Mouse (Mus musculus): ENCODE results near the gene Hist1h1a. TPM values are rescaled to one million over a fixed set of nuclear protein-coding genes. Genes with fewer than 3 reads are reported as not detected.
"Not testable (repeated sequence)": the region's sequence is repeated elsewhere in the genome, so short reads cannot be mapped to it uniquely, and the experiment has no call there.

Hist1h1a gene
- polyA plus RNA-seq (2015; fragmentation: Nextera tagmentation; extraction: Ambion mirVana), result 0.70 and 1.0 TPM in 2 replicates

DNA sequence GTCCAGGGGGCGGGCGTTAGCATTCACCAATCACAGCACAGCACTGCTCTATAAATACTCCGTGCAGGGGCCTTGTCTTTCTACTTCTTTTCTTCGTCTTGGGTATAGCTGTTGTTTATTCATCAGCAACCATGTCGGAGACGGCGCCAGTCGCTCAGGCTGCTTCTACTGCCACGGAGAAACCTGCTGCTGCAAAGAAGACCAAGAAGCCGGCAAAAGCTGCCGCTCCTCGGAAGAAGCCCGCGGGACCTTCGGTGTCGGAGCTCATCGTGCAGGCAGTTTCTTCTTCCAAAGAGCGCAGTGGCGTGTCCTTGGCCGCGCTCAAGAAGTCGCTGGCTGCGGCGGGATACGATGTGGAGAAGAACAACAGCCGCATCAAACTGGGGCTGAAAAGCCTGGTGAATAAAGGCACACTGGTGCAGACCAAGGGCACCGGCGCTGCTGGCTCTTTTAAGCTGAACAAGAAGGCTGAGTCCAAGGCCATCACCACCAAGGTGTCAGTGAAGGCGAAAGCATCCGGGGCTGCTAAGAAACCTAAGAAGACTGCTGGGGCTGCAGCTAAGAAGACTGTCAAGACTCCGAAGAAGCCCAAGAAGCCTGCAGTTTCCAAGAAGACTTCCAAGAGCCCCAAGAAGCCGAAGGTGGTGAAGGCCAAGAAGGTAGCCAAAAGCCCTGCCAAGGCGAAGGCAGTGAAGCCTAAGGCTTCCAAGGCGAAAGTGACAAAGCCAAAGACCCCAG, at the start of gene Hist1h1a:
Hist1h1a (plus strand) TSS at position 81 of the 738 bp plus-strand sequence.
- H3K4me3 ChIP-seq (replicated peaks; ENCODE audit: low read length), result peak within 1 kb of the TSS; percentile 63
- peak within 1 kb of the TSS; percentile 66 for H3K9ac ChIP-seq (replicated peaks; ENCODE audit: low read depth, low read length)
- peak within 1 kb of the TSS; percentile 94 for H3K4me2 ChIP-seq (ENCODE audit: low read length)
- no peaks in the 10 kb centered on the region for H3K36me3 ChIP-seq (ENCODE audit: control insufficient read depth, insufficient read depth)
- H3K4me1 ChIP-seq (replicated peaks; ENCODE audit: control insufficient read depth, insufficient read depth, low read length), result peaks cover 25% of the 10 kb centered on the region
- peak; percentile 72 for ATAC-seq
- WGBS, result 2% methylated on average over 34 of the region's 34 CpGs
- H3K27me3 ChIP-seq (replicated peaks; ENCODE audit: control insufficient read depth, insufficient read depth, low read length), result no peaks in the 10 kb centered on the region
- peak within 1 kb of the TSS; percentile 84 for H3K27ac ChIP-seq (ENCODE audit: low read length)
- no peaks in the 10 kb centered on the region for H3K9me3 ChIP-seq (ENCODE audit: control insufficient read depth, low read length)

DNA sequence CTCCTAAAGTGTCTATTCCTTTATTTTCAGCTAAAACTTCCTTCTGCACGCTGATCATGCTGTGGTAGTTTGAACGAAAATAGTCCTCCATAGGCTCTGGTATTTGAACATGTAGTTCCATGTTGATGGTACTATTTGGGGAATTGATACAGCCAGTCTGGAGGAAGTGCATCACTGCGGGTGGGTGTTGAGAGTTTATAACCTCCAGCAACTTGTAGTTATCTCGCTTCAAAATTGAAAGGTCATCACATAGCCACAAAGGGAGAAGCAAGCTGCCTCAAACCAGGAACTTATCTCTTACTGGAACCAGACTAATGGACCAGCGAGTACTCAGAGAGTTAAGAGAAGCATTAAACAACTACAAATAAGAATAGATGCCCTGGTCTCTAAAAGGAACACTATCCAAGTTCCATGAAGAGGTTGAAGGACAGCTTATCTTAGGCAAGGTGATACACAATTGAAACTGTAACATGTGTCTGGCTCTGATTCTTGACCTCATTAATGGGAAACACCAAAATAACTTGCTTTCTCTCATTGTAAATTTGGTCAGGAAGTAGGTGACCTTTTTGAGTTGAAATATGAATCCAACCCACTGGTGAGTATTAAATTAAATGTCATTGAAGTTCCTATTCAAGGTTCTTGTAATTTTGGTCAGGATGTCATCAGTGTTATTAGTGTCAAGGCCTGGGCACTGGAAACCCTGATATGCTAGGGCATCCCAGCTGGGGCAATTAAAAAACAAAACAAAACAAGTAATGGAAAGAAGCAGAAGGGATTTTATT, 47.0 kb upstream of the Hist1h1a start:
- Histone ChIP-seq H3K36me3 (ENCODE audit: control insufficient read depth, insufficient read depth) (no peaks in the 10 kb centered on the region), H3K9me3 (ENCODE audit: control insufficient read depth, low read length) (no peaks in the 10 kb centered on the region), H3K4me3 (replicated peaks; ENCODE audit: low read length) (no peak overlapping the region), H3K27ac (ENCODE audit: low read length) (no peak overlapping the region), H3K9ac (replicated peaks; ENCODE audit: low read depth, low read length) (no peak overlapping the region), H3K27me3 (replicated peaks; ENCODE audit: control insufficient read depth, insufficient read depth, low read length) (no peaks in the 10 kb centered on the region), H3K4me2 (ENCODE audit: low read length) (no peak overlapping the region), H3K4me1 (replicated peaks; ENCODE audit: control insufficient read depth, insufficient read depth, low read length) (no peaks in the 10 kb centered on the region)
- no peak for ATAC-seq
- WGBS, result 87% methylated on average over 5 of the region's 5 CpGs

DNA sequence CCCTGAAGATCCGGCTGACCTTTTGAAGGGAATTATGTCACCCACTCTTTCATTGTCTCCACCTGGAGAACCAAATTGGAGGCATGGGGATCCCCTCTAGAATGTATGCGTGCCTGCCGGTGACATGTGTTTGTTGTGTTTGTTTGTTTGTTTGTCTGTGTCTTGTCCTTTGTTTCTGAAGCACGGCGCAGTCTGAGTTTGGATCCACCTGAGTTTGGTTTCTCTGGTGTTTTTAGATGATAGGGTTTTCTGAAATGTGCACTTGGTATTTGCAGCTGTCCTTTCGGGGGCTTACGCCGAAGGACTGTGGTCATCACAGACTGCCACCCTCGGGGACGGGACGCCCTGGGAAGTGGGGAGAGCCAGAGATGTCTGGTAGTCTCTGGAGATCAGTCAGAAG, 46.3 kb upstream of the Hist1h1a start:
- Histone ChIP-seq H3K9ac (replicated peaks; ENCODE audit: low read depth, low read length) (no peak overlapping the region), H3K27me3 (replicated peaks; ENCODE audit: control insufficient read depth, insufficient read depth, low read length) (no peaks in the 10 kb centered on the region), H3K9me3 (ENCODE audit: control insufficient read depth, low read length) (no peaks in the 10 kb centered on the region), H3K4me3 (replicated peaks; ENCODE audit: low read length) (no peak overlapping the region), H3K4me2 (ENCODE audit: low read length) (no peak overlapping the region), H3K36me3 (ENCODE audit: control insufficient read depth, insufficient read depth) (no peaks in the 10 kb centered on the region), H3K27ac (ENCODE audit: low read length) (no peak overlapping the region), H3K4me1 (replicated peaks; ENCODE audit: control insufficient read depth, insufficient read depth, low read length) (no peaks in the 10 kb centered on the region)
- ATAC-seq, result no peak
- WGBS, result 63% methylated on average over 11 of the region's 11 CpGs

DNA sequence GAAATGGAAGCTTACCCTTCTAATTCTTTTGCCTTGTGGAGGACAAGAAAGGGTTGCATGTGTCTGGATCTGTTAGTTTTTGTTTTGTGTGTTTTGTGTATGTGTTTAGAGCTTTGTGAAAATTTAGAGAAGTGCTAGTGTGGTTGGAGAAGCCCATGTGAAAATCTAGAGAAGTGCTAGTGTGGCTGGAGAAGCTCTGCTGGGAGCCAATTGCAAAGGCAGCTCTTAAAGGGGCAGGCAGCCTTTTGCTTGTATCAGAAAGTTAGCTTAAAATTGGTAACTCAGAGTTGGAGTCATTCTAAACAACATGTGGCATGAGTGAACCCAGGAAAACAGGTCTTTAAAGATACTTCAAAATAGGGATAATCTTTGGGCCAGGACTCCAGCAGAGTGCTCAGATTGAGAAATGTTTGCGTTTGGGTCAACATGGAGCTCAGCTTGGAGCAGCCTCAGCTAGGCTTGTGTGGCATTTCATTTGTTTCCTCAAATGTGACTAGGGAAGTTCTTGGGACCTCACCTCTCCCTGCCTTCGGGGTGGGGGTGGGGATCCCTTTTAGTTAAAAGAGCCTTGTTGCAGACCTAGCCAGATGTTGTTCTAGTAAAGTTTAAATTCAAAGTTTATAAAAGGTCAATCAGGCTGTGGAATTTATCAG, 45.7 kb upstream of the Hist1h1a start:
- not testable (repeated sequence) for H3K4me2 ChIP-seq (ENCODE audit: low read length); H3K4me1 ChIP-seq (replicated peaks; ENCODE audit: control insufficient read depth, insufficient read depth, low read length); H3K27me3 ChIP-seq (replicated peaks; ENCODE audit: control insufficient read depth, insufficient read depth, low read length); H3K9me3 ChIP-seq (ENCODE audit: control insufficient read depth, low read length); ATAC-seq; H3K27ac ChIP-seq (ENCODE audit: low read length); H3K9ac ChIP-seq (replicated peaks; ENCODE audit: low read depth, low read length); H3K36me3 ChIP-seq (ENCODE audit: control insufficient read depth, insufficient read depth); H3K4me3 ChIP-seq (replicated peaks; ENCODE audit: low read length)
- WGBS, result 15% methylated on average over 2 of the region's 2 CpGs

DNA sequence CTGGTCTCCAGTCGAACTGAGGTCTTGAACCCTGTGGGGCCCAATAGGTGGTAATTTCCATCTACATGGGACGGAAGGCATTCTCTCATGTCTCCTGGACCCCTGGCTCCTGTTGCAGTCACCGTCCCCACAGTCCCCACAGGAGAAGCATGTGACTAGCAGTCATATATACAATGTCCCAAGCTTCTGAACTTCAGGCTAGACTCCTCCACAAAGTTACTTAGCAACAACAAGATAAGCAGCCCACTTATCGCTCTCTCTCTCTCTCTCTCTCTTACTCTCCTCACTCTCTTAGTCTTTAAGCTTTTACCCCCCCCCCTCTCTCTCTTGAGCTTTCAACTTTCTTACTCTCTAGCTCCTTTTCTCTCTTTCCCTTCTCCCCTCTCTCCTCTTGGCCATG, 39.2 kb upstream of the Hist1h1a start:
- Histone ChIP-seq H3K36me3 (ENCODE audit: control insufficient read depth, insufficient read depth) (no peaks in the 10 kb centered on the region), H3K9me3 (ENCODE audit: control insufficient read depth, low read length) (no peaks in the 10 kb centered on the region), H3K9ac (replicated peaks; ENCODE audit: low read depth, low read length) (no peak overlapping the region), H3K27me3 (replicated peaks; ENCODE audit: control insufficient read depth, insufficient read depth, low read length) (no peaks in the 10 kb centered on the region), H3K4me1 (replicated peaks; ENCODE audit: control insufficient read depth, insufficient read depth, low read length) (no peaks in the 10 kb centered on the region), H3K27ac (ENCODE audit: low read length) (no peak overlapping the region), H3K4me2 (ENCODE audit: low read length) (no peak overlapping the region), H3K4me3 (replicated peaks; ENCODE audit: low read length) (no peak overlapping the region)
- WGBS, result 91% methylated on average over 4 of the region's 4 CpGs
- no peak for ATAC-seq

DNA sequence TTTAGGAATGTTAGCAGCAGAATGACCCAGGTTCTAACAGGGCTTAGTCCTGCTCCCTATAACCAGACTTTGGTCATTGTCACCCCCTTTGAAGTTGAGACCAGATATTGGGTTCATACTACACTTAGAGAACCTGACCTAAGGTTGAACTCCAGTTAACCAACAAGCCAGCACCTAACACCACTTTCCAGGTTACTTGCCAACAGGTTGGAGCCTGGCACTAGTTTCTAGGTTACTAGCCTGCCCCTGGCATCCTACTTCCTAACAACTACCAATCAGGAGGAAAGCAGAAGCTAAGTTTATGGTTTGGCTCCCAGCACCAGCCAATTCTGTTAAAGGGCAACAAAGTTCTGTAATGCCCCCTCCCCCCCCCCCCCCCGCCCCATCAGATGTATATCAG, 38.3 kb upstream of the Hist1h1a start:
- Histone ChIP-seq H3K27ac (ENCODE audit: low read length) (no peak overlapping the region), H3K4me2 (ENCODE audit: low read length) (no peak overlapping the region), H3K4me3 (replicated peaks; ENCODE audit: low read length) (no peak overlapping the region), H3K4me1 (replicated peaks; ENCODE audit: control insufficient read depth, insufficient read depth, low read length) (no peaks in the 10 kb centered on the region), H3K36me3 (ENCODE audit: control insufficient read depth, insufficient read depth) (no peaks in the 10 kb centered on the region), H3K9me3 (ENCODE audit: control insufficient read depth, low read length) (no peaks in the 10 kb centered on the region), H3K9ac (replicated peaks; ENCODE audit: low read depth, low read length) (no peak overlapping the region), H3K27me3 (replicated peaks; ENCODE audit: control insufficient read depth, insufficient read depth, low read length) (no peaks in the 10 kb centered on the region)
- no CpG with 5 or more reads among the region's 1 CpGs for WGBS
- no peak for ATAC-seq

DNA sequence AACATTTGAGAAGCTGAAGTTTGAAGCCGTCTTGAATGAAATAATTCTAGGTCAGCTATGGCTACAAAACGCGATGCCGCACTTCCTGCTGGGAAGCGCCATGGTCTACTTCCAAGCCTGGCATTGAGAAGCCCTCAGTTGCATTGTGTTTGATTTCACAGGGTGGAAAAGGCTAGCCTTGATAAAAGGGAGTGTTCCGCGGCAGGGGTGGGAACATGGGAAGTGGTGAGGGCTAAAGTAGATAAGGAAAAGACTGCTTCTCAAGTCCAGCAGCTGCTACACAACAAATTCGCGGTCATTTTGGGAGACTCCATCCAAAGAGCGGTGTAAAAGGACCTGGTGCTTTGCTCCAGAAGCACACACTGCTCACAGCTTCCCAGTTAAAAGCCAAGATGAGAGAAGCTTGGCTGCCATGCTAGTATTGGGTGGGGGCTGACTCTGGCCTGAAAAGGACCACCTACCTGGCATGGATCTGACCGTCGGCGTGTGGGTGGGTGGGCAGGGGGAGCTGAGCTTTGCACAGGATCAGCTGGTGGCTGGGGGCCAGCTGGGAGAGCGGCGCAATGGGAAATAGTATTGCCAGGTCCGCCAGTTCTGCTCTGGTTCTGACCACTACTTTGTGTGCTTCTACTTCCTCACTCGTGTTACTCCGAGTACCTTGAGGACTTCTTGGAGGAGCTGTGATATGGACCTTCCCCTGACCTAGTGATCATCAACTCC, 34.8 kb upstream of the Hist1h1a start:
- WGBS, result 91% methylated on average over 18 of the region's 18 CpGs
- H3K9me3 ChIP-seq (ENCODE audit: control insufficient read depth, low read length), result no peaks in the 10 kb centered on the region
- no peak overlapping the region for H3K4me3 ChIP-seq (replicated peaks; ENCODE audit: low read length)
- no peak overlapping the region for H3K9ac ChIP-seq (replicated peaks; ENCODE audit: low read depth, low read length)
- no peaks in the 10 kb centered on the region for H3K4me1 ChIP-seq (replicated peaks; ENCODE audit: control insufficient read depth, insufficient read depth, low read length)
- no peak for ATAC-seq
- no peak overlapping the region for H3K4me2 ChIP-seq (ENCODE audit: low read length)
- H3K27ac ChIP-seq (ENCODE audit: low read length), result no peak overlapping the region
- H3K27me3 ChIP-seq (replicated peaks; ENCODE audit: control insufficient read depth, insufficient read depth, low read length), result no peaks in the 10 kb centered on the region
- no peaks in the 10 kb centered on the region for H3K36me3 ChIP-seq (ENCODE audit: control insufficient read depth, insufficient read depth)

DNA sequence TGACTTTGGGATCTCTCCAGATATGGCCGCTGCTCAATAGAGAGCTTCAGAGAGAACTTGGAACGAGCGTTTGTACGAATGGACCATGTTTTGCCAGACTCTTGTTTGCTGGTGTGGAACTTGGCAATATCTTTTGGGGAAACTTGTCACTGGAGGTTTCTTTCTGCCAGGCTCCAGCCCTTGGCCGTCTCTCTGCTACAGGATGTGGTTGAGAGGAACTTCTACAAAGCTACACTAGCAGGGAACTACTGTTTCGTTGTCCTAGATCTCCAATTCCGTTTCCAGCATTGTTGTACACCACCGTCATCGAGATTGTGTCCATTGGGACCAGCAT, 34.3 kb upstream of the Hist1h1a start:
- Histone ChIP-seq H3K27ac (ENCODE audit: low read length) (no peak overlapping the region), H3K4me2 (ENCODE audit: low read length) (no peak overlapping the region), H3K9me3 (ENCODE audit: control insufficient read depth, low read length) (no peaks in the 10 kb centered on the region), H3K4me3 (replicated peaks; ENCODE audit: low read length) (no peak overlapping the region), H3K27me3 (replicated peaks; ENCODE audit: control insufficient read depth, insufficient read depth, low read length) (no peaks in the 10 kb centered on the region), H3K4me1 (replicated peaks; ENCODE audit: control insufficient read depth, insufficient read depth, low read length) (no peaks in the 10 kb centered on the region), H3K36me3 (ENCODE audit: control insufficient read depth, insufficient read depth) (no peaks in the 10 kb centered on the region), H3K9ac (replicated peaks; ENCODE audit: low read depth, low read length) (no peak overlapping the region)
- no peak for ATAC-seq
- 90% methylated on average over 9 of the region's 9 CpGs for WGBS

DNA sequence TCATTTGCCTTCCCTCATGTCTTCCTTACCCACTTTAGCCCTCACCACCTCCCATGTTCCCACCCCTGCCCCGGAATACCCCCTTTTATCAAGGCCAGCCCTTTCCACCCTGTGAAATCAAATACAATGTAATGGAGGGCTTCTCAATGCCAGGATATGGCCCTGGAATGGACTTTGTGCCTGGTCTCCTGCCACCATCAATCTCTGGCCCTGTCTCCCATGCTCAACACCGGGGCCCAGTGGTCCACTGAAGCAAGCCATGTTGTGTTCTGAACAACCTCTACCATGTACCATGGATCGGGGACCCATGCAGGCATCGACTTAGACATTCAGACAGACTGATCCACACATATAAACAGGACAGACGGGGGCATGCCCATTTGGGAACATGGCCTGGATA, 33.8 kb upstream of the Hist1h1a start:
- Histone ChIP-seq H3K9me3 (ENCODE audit: control insufficient read depth, low read length) (no peaks in the 10 kb centered on the region), H3K27me3 (replicated peaks; ENCODE audit: control insufficient read depth, insufficient read depth, low read length) (no peaks in the 10 kb centered on the region), H3K27ac (ENCODE audit: low read length) (no peak overlapping the region), H3K4me3 (replicated peaks; ENCODE audit: low read length) (no peak overlapping the region), H3K4me2 (ENCODE audit: low read length) (no peak overlapping the region), H3K36me3 (ENCODE audit: control insufficient read depth, insufficient read depth) (no peaks in the 10 kb centered on the region), H3K4me1 (replicated peaks; ENCODE audit: control insufficient read depth, insufficient read depth, low read length) (no peaks in the 10 kb centered on the region), H3K9ac (replicated peaks; ENCODE audit: low read depth, low read length) (no peak overlapping the region)
- 93% methylated on average over 5 of the region's 5 CpGs for WGBS
- no peak for ATAC-seq
